Mouse (Mus musculus) midbrain, embryonic 11.5 days (tissue): ENCODE measurements around the gene 4930590J08Rik. TPM values are rescaled to one million over a fixed set of nuclear protein-coding genes. Genes with fewer than 3 reads are reported as not detected.

Source experiments
- ATAC-seq: fragments of 200-750 bp; cut with Nextera tagmentation; 2 replicates; pipeline ENCODE4 v1.8.0; 2017; ENCODE audit warnings: moderate TSS enrichment, moderate library complexity; ENCODE audit not compliant: low FRiP score
- DNase-seq: peaks from one replicate; pipeline ENCODE4 v3.0.0; 2015; ENCODE audit warnings: low spot score; ENCODE audit errors: missing footprints
- H3K27ac ChIP-seq: fragments of 300-500 bp; sonication (generic); 2 replicates; pipeline ENCODE4 v1.5.1; 2014; ENCODE audit warnings: low read depth, low read length
- H3K27me3 ChIP-seq: fragments of 300-500 bp; sonication (generic); 2 replicates; pipeline ENCODE4 v1.6.1; 2014; ENCODE audit warnings: mild to moderate bottlenecking, low read length, moderate library complexity, mixed read lengths; ENCODE audit not compliant: control insufficient read depth, insufficient read depth
- H3K36me3 ChIP-seq: fragments of 300-500 bp; sonication (generic); 2 replicates; pipeline ENCODE4 v1.6.1; 2014; ENCODE audit warnings: mild to moderate bottlenecking, low read length, moderate library complexity, mixed read lengths; ENCODE audit not compliant: control insufficient read depth, insufficient read depth
- H3K4me1 ChIP-seq: fragments of 300-500 bp; sonication (generic); 2 replicates; pipeline ENCODE4 v1.6.1; 2014; ENCODE audit warnings: low read length; ENCODE audit not compliant: control insufficient read depth, insufficient read depth
- H3K4me2 ChIP-seq: fragments of 300-500 bp; sonication (generic); 2 replicates; pipeline ENCODE4 v1.6.1; 2014; ENCODE audit warnings: mild to moderate bottlenecking, moderate library complexity
- H3K4me3 ChIP-seq: fragments of 300-500 bp; sonication (generic); 2 replicates; pipeline ENCODE4 v1.5.1; 2014; ENCODE audit warnings: low read depth, low read length
- H3K9ac ChIP-seq: fragments of 300-500 bp; sonication (generic); 2 replicates; pipeline ENCODE4 v1.6.1; 2014; ENCODE audit warnings: low read length
- H3K9me3 ChIP-seq: fragments of 300-500 bp; sonication (generic); 2 replicates; pipeline ENCODE4 v1.6.1; 2016; ENCODE audit warnings: low read length; ENCODE audit not compliant: control insufficient read depth
- WGBS: fragments of 180-500 bp; shearing (Covaris S2); extraction: QIAGEN DNeasy Blood & Tissue Kit; methylation state at CpG from one replicate; pipeline ENCODE4 v1.1.7; 2014; 5-methylcytosine and 5-hydroxymethylcytosine counted together
- polyA plus RNA-seq: library from polyadenylated mRNA; unstranded; fragments of >200 nt; fragmentation: Nextera tagmentation; extraction: Ambion mirVana; gene quantifications from 2 replicates; pipeline ENCODE4 v1.2.1, GENCODE M21; 2014

4930590J08Rik gene
- polyA plus RNA-seq, 1 experiment from 2014 or later: 0.45 TPM

- WGBS: 2% methylated on average over 52 of the region's 62 CpGs
- H3K4me3 ChIP-seq: peak within 1 kb of the TSS; percentile 58
- H3K4me2 ChIP-seq: peak within 1 kb of the TSS; percentile 77
- no peaks in the 10 kb centered on the region for H3K4me1 ChIP-seq
- ATAC-seq (peak; percentile 71), DNase-seq (peak; percentile 94)
- H3K27ac ChIP-seq: no peak within 1 kb of the TSS
- no peaks in the 10 kb centered on the region for H3K36me3 ChIP-seq
- H3K9ac ChIP-seq: peak within 1 kb of the TSS; percentile 48
- no peaks in the 10 kb centered on the region for H3K9me3 ChIP-seq
- peaks cover 11% of the 10 kb centered on the region; the same call in 1 of the 2 replicates for H3K27me3 ChIP-seq
Measured at GRCm38 (mm10) chr6:91978371-91979300, 76.0 kb downstream of the 4930590J08Rik start, which contains the start of gene Fgd5. Gene Fgd5 (plus strand): TSS chr6:91978878.

GRCm38 (mm10) chr6:91979301-91979996, 76.8 kb downstream of the 4930590J08Rik start:
- peak overlapping the region; percentile 77 for H3K4me2 ChIP-seq
- 10% methylated on average over 23 of the region's 23 CpGs for WGBS
- H3K9ac ChIP-seq: peak overlapping the region; percentile 48
- H3K27me3 ChIP-seq: peaks cover 11% of the 10 kb centered on the region; the same call in 1 of the 2 replicates
- DNase-seq: no peak
- no peaks in the 10 kb centered on the region for H3K9me3 ChIP-seq
- ATAC-seq: peak; percentile 16; the same call in 1 of the 2 replicates
- H3K36me3 ChIP-seq: no peaks in the 10 kb centered on the region
- H3K27ac ChIP-seq: no peak overlapping the region
- peak overlapping the region; percentile 58 for H3K4me3 ChIP-seq
- no peaks in the 10 kb centered on the region for H3K4me1 ChIP-seq

GRCm38 (mm10) chr6:91980011-91980410, 77.4 kb downstream of the 4930590J08Rik start:
- ATAC-seq: no peak
- Histone ChIP-seq H3K27ac (no peak overlapping the region), H3K36me3 (no peaks in the 10 kb centered on the region), H3K4me2 (no peak overlapping the region; the same call in 1 of the 2 replicates), H3K4me3 (no peak overlapping the region; the same call in 1 of the 2 replicates), H3K9ac (no peak overlapping the region), H3K9me3 (no peaks in the 10 kb centered on the region), H3K4me1 (no peaks in the 10 kb centered on the region), H3K27me3 (peaks cover 11% of the 10 kb centered on the region; the same call in 1 of the 2 replicates)
- whole genome bisulfite sequencing: 57% methylated on average over 3 of the region's 3 CpGs
- DNase-seq: no peak

- no peak overlapping the region for H3K4me2 ChIP-seq
- no peak overlapping the region for H3K9ac ChIP-seq
- no peak overlapping the region for H3K4me3 ChIP-seq
- ATAC-seq (no peak), DNase-seq (no peak)
- 92% methylated on average over 8 of the region's 8 CpGs for WGBS
- no peaks in the 10 kb centered on the region for H3K36me3 ChIP-seq
- H3K4me1 ChIP-seq: no peaks in the 10 kb centered on the region
- H3K9me3 ChIP-seq: no peaks in the 10 kb centered on the region
- H3K27me3 ChIP-seq: no peaks in the 10 kb centered on the region
- H3K27ac ChIP-seq: no peak overlapping the region
Measured at GRCm38 (mm10) chr6:91990101-91990500, 87.5 kb downstream of the 4930590J08Rik start.

- no peaks in the 10 kb centered on the region for H3K4me1 ChIP-seq
- no peak overlapping the region for H3K9ac ChIP-seq
- H3K4me2 ChIP-seq: no peak overlapping the region
- H3K36me3 ChIP-seq: no peaks in the 10 kb centered on the region
- no peaks in the 10 kb centered on the region for H3K9me3 ChIP-seq
- ATAC-seq (no peak), DNase-seq (no peak)
- H3K27me3 ChIP-seq: no peaks in the 10 kb centered on the region
- no peak overlapping the region for H3K27ac ChIP-seq
- no peak overlapping the region for H3K4me3 ChIP-seq
- 86% methylated on average over 2 of the region's 2 CpGs for WGBS
Measured at GRCm38 (mm10) chr6:91992823-91993222, 90.2 kb downstream of the 4930590J08Rik start.

- Histone ChIP-seq H3K27me3 (no peaks in the 10 kb centered on the region), H3K27ac (no peak overlapping the region), H3K4me2 (no peak overlapping the region), H3K4me1 (no peaks in the 10 kb centered on the region), H3K36me3 (no peaks in the 10 kb centered on the region), H3K9ac (no peak overlapping the region), H3K9me3 (no peaks in the 10 kb centered on the region), H3K4me3 (no peak overlapping the region)
- no peak for DNase-seq
- ATAC-seq: no peak
- 74% methylated on average over 8 of the region's 8 CpGs for WGBS
Measured at GRCm38 (mm10) chr6:91993795-91994505, 91.3 kb downstream of the 4930590J08Rik start.

- H3K9ac ChIP-seq: no peak overlapping the region
- ATAC-seq (no peak), DNase-seq (no peak)
- no peaks in the 10 kb centered on the region for H3K36me3 ChIP-seq
- no peak overlapping the region for H3K4me2 ChIP-seq
- 67% methylated on average over 8 of the region's 8 CpGs for WGBS
- no peaks in the 10 kb centered on the region for H3K4me1 ChIP-seq
- H3K27me3 ChIP-seq: no peaks in the 10 kb centered on the region
- no peak overlapping the region for H3K27ac ChIP-seq
- no peak overlapping the region for H3K4me3 ChIP-seq
- H3K9me3 ChIP-seq: no peaks in the 10 kb centered on the region
Measured at GRCm38 (mm10) chr6:91996072-91996471, 93.5 kb downstream of the 4930590J08Rik start.
